Mouse (Mus musculus) frontal cortex, postnatal 14 days (tissue): ENCODE measurements around the gene Slc41a3.

Experiments used
- DNase-seq, 2 experiments: peaks; one replicate each; pipeline ENCODE4 v3.0.0; 2022; ENCODE audit warnings: low spot score in 2 of 2

Gene Slc41a3

GRCm38 (mm10) chr6:90683831-90684532 lies 79.5 kb downstream of the Slc41a3 start:
- DNase-seq, result no peak

- DNase-seq, result no peak
Observed at GRCm38 (mm10) chr6:90686812-90687211, 82.3 kb downstream of the Slc41a3 start.

- no peak for DNase-seq
Observed at GRCm38 (mm10) chr6:90688003-90688402, 83.5 kb downstream of the Slc41a3 start.

- DNase-seq, result no peak
Observed at GRCm38 (mm10) chr6:90688742-90689141, 84.2 kb downstream of the Slc41a3 start.

- DNase-seq, result no peak
Observed at GRCm38 (mm10) chr6:90689500-90689899, 85.0 kb downstream of the Slc41a3 start.

GRCm38 (mm10) chr6:90691935-90692334 lies 87.4 kb downstream of the Slc41a3 start:
- no peak for DNase-seq

- DNase-seq, result no peak
Observed at GRCm38 (mm10) chr6:90692404-90692803, 87.9 kb downstream of the Slc41a3 start.

GRCm38 (mm10) chr6:90695754-90696153 lies 91.2 kb downstream of the Slc41a3 start:
- no peak for DNase-seq
